Mouse (Mus musculus) activated CD4-positive, CD25-positive, alpha-beta regulatory T cell, adult 4 months (primary cell): ENCODE data around the gene Nudt1. TPM values are rescaled to one million over a fixed set of nuclear protein-coding genes. Genes with fewer than 3 reads are reported as not detected.

Experiments used
- ATAC-seq: one replicate; pipeline ENCODE4 v1.8.0; 2017
- polyA plus RNA-seq, 2 experiments: library from polyadenylated mRNA; unstranded; fragments of 100-300 nt; shearing (Covaris generic); gene quantifications; one replicate each; pipeline ENCODE4 v1.2.1; 2017

The Nudt1 gene
- polyA plus RNA-seq, 2 experiments from 2014 or later = 17.6 to 24.4 TPM

GRCm38 (mm10) chr5:140384462-140384861 lies 63.0 kb downstream of the Nudt1 start:
- no peak for ATAC-seq

GRCm38 (mm10) chr5:140387236-140387635 lies 65.8 kb downstream of the Nudt1 start:
- no peak for ATAC-seq

Other genes starting within 250 kb of the Nudt1 start
- gene Mad1l1, start 104 bp upstream of the Nudt1 start, polyA plus RNA-seq = 10 to 100 TPM; 19.3 to 23.1 TPM
- 10 to 100 TPM in 1 of 2 experiments, 1 to 10 TPM in 1; 8.3 to 10.7 TPM for gene Mrm2, start 10.2 kb downstream of the Nudt1 start, polyA plus RNA-seq
- 1 to 10 TPM in 1 of 2 experiments, under 1 TPM in 1; 0.26 to 1.3 TPM for gene Snx8, start 67.6 kb downstream of the Nudt1 start, polyA plus RNA-seq
- 10 to 100 TPM; 28.6 to 32.4 TPM for gene Eif3b, start 97.7 kb downstream of the Nudt1 start, polyA plus RNA-seq
- gene Gm4869, start 124.0 kb downstream of the Nudt1 start, polyA plus RNA-seq = not detected
- 10 to 100 TPM; 24.5 to 31.7 TPM for gene Chst12, start 183.9 kb downstream of the Nudt1 start, polyA plus RNA-seq
- gene Grifin, start 243.4 kb downstream of the Nudt1 start, polyA plus RNA-seq = 1 to 10 TPM in 1 of 2 experiments, under 1 TPM in 1; 0.98 to 3.8 TPM